Mouse (Mus musculus): ENCODE results near the gene Gxylt2. TPM values are rescaled to one million over a fixed set of nuclear protein-coding genes. Genes with fewer than 3 reads are reported as not detected.

Gene Gxylt2
- total and polyA plus RNA-seq, 3 experiments = 0.22 TPM; not detected in 2

GRCm38 (mm10) chr6:100780421-100780820, 75.9 kb downstream of the Gxylt2 start:
- Histone ChIP-seq H3K9me3 (replicated peaks) (peaks cover 6% of the 10 kb centered on the region; the same call in 1 of the 2 replicates), H3K4me3 (ENCODE audit: low read depth, low read length) (no peak overlapping the region), H3K36me3 (replicated peaks) (no peaks in the 10 kb centered on the region), H3K27me3 (ENCODE audit: insufficient read depth, low read length) (no peaks in the 10 kb centered on the region), H3K4me1 (ENCODE audit: insufficient read depth, low read depth, low read length) (no peaks in the 10 kb centered on the region)
- ATAC-seq (ENCODE audit: extremely low read depth, insufficient number of reproducible peaks, low FRiP score, poor library complexity, severe bottlenecking) (no peak), DNase-seq (ENCODE audit: low spot score) (no peak)
- TF ChIP-seq TAL1 (conservative IDR thresholded peaks at IDR 0.05; ENCODE audit: low read depth, low read length) (no peak), POLR2AphosphoS5 (IDR thresholded peaks at IDR 0.05; ENCODE audit: insufficient replicate concordance, low read depth, low read length) (no peak), GATA2 (IDR thresholded peaks at IDR 0.05; ENCODE audit: borderline replicate concordance, low read depth, low read length) (no peak), GATA1 (IDR thresholded peaks at IDR 0.05; ENCODE audit: borderline replicate concordance, low read length) (no peak), CTCF (IDR thresholded peaks at IDR 0.05; ENCODE audit: low read depth, low read length) (no peak)

GRCm38 (mm10) chr6:100781644-100782043, 77.1 kb downstream of the Gxylt2 start:
- Histone ChIP-seq H3K9me3 (replicated peaks) (peaks cover 9% of the 10 kb centered on the region; the same call in 1 of the 2 replicates), H3K4me1 (ENCODE audit: insufficient read depth, low read depth, low read length) (no peaks in the 10 kb centered on the region), H3K36me3 (replicated peaks) (no peaks in the 10 kb centered on the region), H3K4me3 (ENCODE audit: low read depth, low read length) (no peak overlapping the region), H3K27me3 (ENCODE audit: insufficient read depth, low read length) (no peaks in the 10 kb centered on the region)
- ATAC-seq (ENCODE audit: extremely low read depth, insufficient number of reproducible peaks, low FRiP score, poor library complexity, severe bottlenecking) = no peak
- DNase-seq (ENCODE audit: low spot score) = no peak
- TF ChIP-seq GATA2 (IDR thresholded peaks at IDR 0.05; ENCODE audit: borderline replicate concordance, low read depth, low read length) = no peak
- TF ChIP-seq CTCF (IDR thresholded peaks at IDR 0.05; ENCODE audit: low read depth, low read length) = no peak
- no peak for TF ChIP-seq GATA1 (IDR thresholded peaks at IDR 0.05; ENCODE audit: borderline replicate concordance, low read length)
- TF ChIP-seq POLR2AphosphoS5 (IDR thresholded peaks at IDR 0.05; ENCODE audit: insufficient replicate concordance, low read depth, low read length) = no peak
- TF ChIP-seq TAL1 (conservative IDR thresholded peaks at IDR 0.05; ENCODE audit: low read depth, low read length) = no peak

GRCm38 (mm10) chr6:100787726-100788125, 83.2 kb downstream of the Gxylt2 start:
- no peaks in the 10 kb centered on the region for H3K36me3 ChIP-seq (replicated peaks)
- TF ChIP-seq GATA2 (IDR thresholded peaks at IDR 0.05; ENCODE audit: borderline replicate concordance, low read depth, low read length) (no peak), CTCF (IDR thresholded peaks at IDR 0.05; ENCODE audit: low read depth, low read length) (no peak), POLR2AphosphoS5 (IDR thresholded peaks at IDR 0.05; ENCODE audit: insufficient replicate concordance, low read depth, low read length) (no peak), TAL1 (conservative IDR thresholded peaks at IDR 0.05; ENCODE audit: low read depth, low read length) (no peak), GATA1 (IDR thresholded peaks at IDR 0.05; ENCODE audit: borderline replicate concordance, low read length) (no peak)

GRCm38 (mm10) chr6:100789161-100789560, 84.6 kb downstream of the Gxylt2 start:
- no peaks in the 10 kb centered on the region for H3K36me3 ChIP-seq (replicated peaks)
- ATAC-seq (ENCODE audit: extremely low read depth, insufficient number of reproducible peaks, low FRiP score, poor library complexity, severe bottlenecking) (no peak), DNase-seq (ENCODE audit: low spot score) (no peak)
- H3K9me3 ChIP-seq (replicated peaks) = peaks cover 12% of the 10 kb centered on the region; the same call in 1 of the 2 replicates
- TF ChIP-seq CTCF (IDR thresholded peaks at IDR 0.05; ENCODE audit: low read depth, low read length) (no peak), GATA2 (IDR thresholded peaks at IDR 0.05; ENCODE audit: borderline replicate concordance, low read depth, low read length) (no peak), GATA1 (IDR thresholded peaks at IDR 0.05; ENCODE audit: borderline replicate concordance, low read length) (no peak), POLR2AphosphoS5 (IDR thresholded peaks at IDR 0.05; ENCODE audit: insufficient replicate concordance, low read depth, low read length) (no peak), TAL1 (conservative IDR thresholded peaks at IDR 0.05; ENCODE audit: low read depth, low read length) (no peak)
- H3K4me3 ChIP-seq (ENCODE audit: low read depth, low read length) = no peak overlapping the region
- no peaks in the 10 kb centered on the region for H3K27me3 ChIP-seq (ENCODE audit: insufficient read depth, low read length)
- no peaks in the 10 kb centered on the region for H3K4me1 ChIP-seq (ENCODE audit: insufficient read depth, low read depth, low read length)

More at GRCm38 (mm10) chr6:100787726-100788125, 83.2 kb downstream of the Gxylt2 start:
- no peak for DNase-seq (ENCODE audit: low spot score)
- Histone ChIP-seq H3K9me3 (replicated peaks) (peaks cover 14% of the 10 kb centered on the region; the same call in 1 of the 2 replicates), H3K4me3 (ENCODE audit: low read depth, low read length) (no peak overlapping the region), H3K4me1 (ENCODE audit: insufficient read depth, low read depth, low read length) (no peaks in the 10 kb centered on the region), H3K27me3 (ENCODE audit: insufficient read depth, low read length) (no peaks in the 10 kb centered on the region)
- no peak for ATAC-seq (ENCODE audit: extremely low read depth, insufficient number of reproducible peaks, low FRiP score, poor library complexity, severe bottlenecking)

- TF ChIP-seq GATA1 (IDR thresholded peaks at IDR 0.05; ENCODE audit: borderline replicate concordance, low read length) = no peak
- no peak for TF ChIP-seq GATA2 (IDR thresholded peaks at IDR 0.05; ENCODE audit: borderline replicate concordance, low read depth, low read length)
- TF ChIP-seq POLR2AphosphoS5 (IDR thresholded peaks at IDR 0.05; ENCODE audit: insufficient replicate concordance, low read depth, low read length) = no peak
- TF ChIP-seq TAL1 (conservative IDR thresholded peaks at IDR 0.05; ENCODE audit: low read depth, low read length) = no peak
- TF ChIP-seq CTCF (IDR thresholded peaks at IDR 0.05; ENCODE audit: low read depth, low read length) = no peak
- Histone ChIP-seq H3K4me3 (ENCODE audit: low read depth, low read length) (no peak overlapping the region), H3K9me3 (replicated peaks) (peaks cover 2% of the 10 kb centered on the region; the same call in 1 of the 2 replicates), H3K36me3 (replicated peaks) (no peaks in the 10 kb centered on the region), H3K27me3 (ENCODE audit: insufficient read depth, low read length) (no peaks in the 10 kb centered on the region), H3K4me1 (ENCODE audit: insufficient read depth, low read depth, low read length) (no peaks in the 10 kb centered on the region)
- ATAC-seq (ENCODE audit: extremely low read depth, insufficient number of reproducible peaks, low FRiP score, poor library complexity, severe bottlenecking) (no peak), DNase-seq (ENCODE audit: low spot score) (no peak)
Measured at GRCm38 (mm10) chr6:100792055-100792659, 87.6 kb downstream of the Gxylt2 start.

- no peak for DNase-seq (ENCODE audit: low spot score)
- Histone ChIP-seq H3K36me3 (replicated peaks) (no peaks in the 10 kb centered on the region), H3K9me3 (replicated peaks) (no peaks in the 10 kb centered on the region), H3K27me3 (ENCODE audit: insufficient read depth, low read length) (no peaks in the 10 kb centered on the region), H3K4me3 (ENCODE audit: low read depth, low read length) (no peak overlapping the region), H3K4me1 (ENCODE audit: insufficient read depth, low read depth, low read length) (no peaks in the 10 kb centered on the region)
- TF ChIP-seq POLR2AphosphoS5 (IDR thresholded peaks at IDR 0.05; ENCODE audit: insufficient replicate concordance, low read depth, low read length) = no peak
- TF ChIP-seq GATA2 (IDR thresholded peaks at IDR 0.05; ENCODE audit: borderline replicate concordance, low read depth, low read length) = no peak
- TF ChIP-seq GATA1 (IDR thresholded peaks at IDR 0.05; ENCODE audit: borderline replicate concordance, low read length) = no peak
- TF ChIP-seq CTCF (IDR thresholded peaks at IDR 0.05; ENCODE audit: low read depth, low read length) = no peak
- TF ChIP-seq TAL1 (conservative IDR thresholded peaks at IDR 0.05; ENCODE audit: low read depth, low read length) = no peak
- ATAC-seq (ENCODE audit: extremely low read depth, insufficient number of reproducible peaks, low FRiP score, poor library complexity, severe bottlenecking) = no peak
Measured at GRCm38 (mm10) chr6:100792973-100793769, 88.6 kb downstream of the Gxylt2 start.
